Comparison of ENCODE assay signal across 8 mouse cellular contexts in the genomic region with DNA sequence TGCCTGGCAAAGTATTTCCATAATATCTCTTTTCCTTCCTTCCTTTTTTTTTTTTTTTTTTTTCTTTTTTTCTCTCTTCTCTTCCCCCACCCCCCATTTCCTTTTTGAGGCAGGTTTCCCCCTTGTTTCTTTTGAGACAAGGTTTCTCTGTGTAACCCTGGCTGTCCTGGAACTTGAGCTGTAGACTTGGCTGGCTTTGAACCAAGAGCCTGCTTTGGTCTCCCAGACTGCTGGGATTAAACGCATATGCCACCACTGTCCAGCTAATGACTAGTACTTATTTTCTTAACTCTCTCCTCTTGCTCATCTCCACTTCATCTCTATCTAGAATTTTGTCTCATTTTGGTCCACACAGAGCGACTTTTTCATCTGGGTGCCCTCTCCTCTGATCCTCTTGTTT. TPM values are rescaled to one million over a fixed set of nuclear protein-coding genes. Genes with fewer than 3 reads are reported as not detected.
A peak's percentile ranks its signal among the peaks of the same experiment; 100 is the strongest.
DNase-seq lines count a peak whose midpoint lies in the region; ATAC-seq and TF ChIP-seq lines count a peak whose summit lies in the region.

No protein-coding gene starts in this region.

- TF ChIP-seq EP300 in ES-Bruce4 (IDR thresholded peaks at IDR 0.05; ENCODE audit: insufficient read depth, low read depth, low read length) = no peak
- TF ChIP-seq EP300 in liver, postnatal 0 days (IDR thresholded peaks at IDR 0.05; ENCODE audit: low read depth) = no peak

- 55% methylated on average over 2 of the region's 2 CpGs for WGBS in heart, embryonic 14.5 days
- 66% methylated on average over 2 of the region's 2 CpGs for WGBS in forebrain, embryonic 16.5 days
- WGBS in liver, postnatal 0 days (ENCODE audit: insufficient replicate concordance) = 45% methylated on average over 2 of the region's 2 CpGs

- DNase-seq in heart, adult 9 months (ENCODE audit: low spot score in 2 of 2) = no peak
- DNase-seq in liver, postnatal 0 days = no peak
- no peak for DNase-seq in urinary bladder, postnatal 25 days (ENCODE audit: low spot score)
- DNase-seq in adrenal gland, adult 18-20 months (ENCODE audit: low spot score in 2 of 2) = no peak
- DNase-seq in right cerebral cortex, adult 2 months (ENCODE audit: low spot score in 2 of 2) = no peak

- H3K27ac ChIP-seq in heart, embryonic 14.5 days (replicated peaks in 1 of 2; ENCODE audit: control insufficient read depth in 1 of 2, insufficient read depth in 1 of 2, low read depth in 2 of 2, low read length in 2 of 2) = peak overlapping the region in 1 of 2 experiments; percentile 99; a peak in 1 of 4 replicates
- H3K27ac ChIP-seq in ES-Bruce4 (ENCODE audit: insufficient read depth, low read length) = peak overlapping the region; percentile 60; the same call in 1 of the 2 replicates
- H3K27ac ChIP-seq in forebrain, embryonic 16.5 days (ENCODE audit: low read length) = no peak overlapping the region
- peak overlapping the region; percentile 99; the same call in 1 of the 2 replicates for H3K27ac ChIP-seq in liver, postnatal 0 days (ENCODE audit: low read depth)

- H3K27me3 ChIP-seq in heart, embryonic 14.5 days (ENCODE audit: control insufficient read depth, insufficient read depth, low read length) = no peaks in the 10 kb centered on the region
- no peaks in the 10 kb centered on the region for H3K27me3 ChIP-seq in ES-Bruce4 (ENCODE audit: control insufficient read depth, insufficient read depth, low read length, poor library complexity, severe bottlenecking)
- H3K27me3 ChIP-seq in forebrain, embryonic 16.5 days (replicated peaks; ENCODE audit: control insufficient read depth, insufficient read depth, low read length) = no peaks in the 10 kb centered on the region
- no peaks in the 10 kb centered on the region for H3K27me3 ChIP-seq in liver, postnatal 0 days (ENCODE audit: insufficient read depth, low read length)

- H3K9ac ChIP-seq in heart, embryonic 14.5 days (ENCODE audit: low read length) = peak overlapping the region; percentile 99
- H3K9ac ChIP-seq in ES-Bruce4 (ENCODE audit: low read depth, poor library complexity, severe bottlenecking) = peak overlapping the region; percentile 84
- peak overlapping the region; percentile 99 for H3K9ac ChIP-seq in forebrain, embryonic 16.5 days (replicated peaks; ENCODE audit: low read depth, low read length)
- H3K9ac ChIP-seq in liver, postnatal 0 days (replicated peaks) = peak overlapping the region; percentile 98

- H3K4me1 ChIP-seq in heart, embryonic 14.5 days (ENCODE audit: control insufficient read depth in 2 of 2, insufficient read depth in 2 of 2, low read length in 2 of 2) = peaks cover 12 to 37% of the 10 kb centered on the region in 2 experiments
- peaks cover 2% of the 10 kb centered on the region for H3K4me1 ChIP-seq in ES-Bruce4 (ENCODE audit: control insufficient read depth, insufficient read depth, low read length)
- peaks cover 30% of the 10 kb centered on the region for H3K4me1 ChIP-seq in forebrain, embryonic 16.5 days (replicated peaks; ENCODE audit: control insufficient read depth, insufficient read depth, low read length)
- peaks cover 38% of the 10 kb centered on the region for H3K4me1 ChIP-seq in liver, postnatal 0 days (ENCODE audit: insufficient read depth)

- TF ChIP-seq CTCF in ES-Bruce4 (IDR thresholded peaks at IDR 0.05; ENCODE audit: low read depth, low read length) = no peak
- TF ChIP-seq CTCF in liver, postnatal 0 days (IDR thresholded peaks at IDR 0.05; ENCODE audit: low read depth) = no peak

- no peaks in the 10 kb centered on the region for H3K9me3 ChIP-seq in heart, embryonic 14.5 days (ENCODE audit: control insufficient read depth, low read length)
- no peaks in the 10 kb centered on the region for H3K9me3 ChIP-seq in ES-Bruce4 (replicated peaks; ENCODE audit: control insufficient read depth, insufficient read depth, low read length, poor library complexity, severe bottlenecking)
- no peaks in the 10 kb centered on the region for H3K9me3 ChIP-seq in forebrain, embryonic 16.5 days (ENCODE audit: control insufficient read depth, low read length)
- no peaks in the 10 kb centered on the region for H3K9me3 ChIP-seq in liver, postnatal 0 days (ENCODE audit: low read length)

- no peak for TF ChIP-seq POLR2A in ES-Bruce4 (IDR thresholded peaks at IDR 0.05; ENCODE audit: insufficient read depth, low read length)

- H3K36me3 ChIP-seq in heart, embryonic 14.5 days (ENCODE audit: control insufficient read depth, insufficient read depth, low read length) = peaks cover 64% of the 10 kb centered on the region
- peaks cover 30% of the 10 kb centered on the region for H3K36me3 ChIP-seq in ES-Bruce4 (ENCODE audit: control insufficient read depth, insufficient read depth, low read length, poor library complexity, severe bottlenecking)
- peaks cover 18% of the 10 kb centered on the region for H3K36me3 ChIP-seq in forebrain, embryonic 16.5 days (ENCODE audit: control insufficient read depth, insufficient read depth)
- peaks cover 48% of the 10 kb centered on the region for H3K36me3 ChIP-seq in liver, postnatal 0 days (replicated peaks; ENCODE audit: insufficient read depth, low read length)

- H3K4me2 ChIP-seq in heart, embryonic 14.5 days (ENCODE audit: low read length) = peak overlapping the region; percentile 79
- H3K4me2 ChIP-seq in forebrain, embryonic 16.5 days (ENCODE audit: low read length) = peak overlapping the region; percentile 80
- peak overlapping the region; percentile 77 for H3K4me2 ChIP-seq in liver, postnatal 0 days (ENCODE audit: low read depth, low read length)

- ATAC-seq in heart, embryonic 14.5 days (ENCODE audit: insufficient number of reproducible peaks, insufficient read depth, low FRiP score, low read depth) = no peak
- ATAC-seq in forebrain, embryonic 16.5 days = no peak
- no peak for ATAC-seq in liver, postnatal 0 days

- peak overlapping the region; percentile 74 to 99 for H3K4me3 ChIP-seq in heart, embryonic 14.5 days (ENCODE audit: control insufficient read depth in 1 of 2, insufficient read depth in 1 of 2, low read depth in 1 of 2, low read length in 2 of 2)
- H3K4me3 ChIP-seq in ES-Bruce4 (ENCODE audit: low read depth, low read length) = peak overlapping the region; percentile 68
- peak overlapping the region; percentile 99 for H3K4me3 ChIP-seq in forebrain, embryonic 16.5 days (replicated peaks; ENCODE audit: low read length)
- H3K4me3 ChIP-seq in liver, postnatal 0 days (ENCODE audit: low read depth, low read length) = peak overlapping the region; percentile 90

RNA-seq across cellular contexts. Expression of a gene that starts 1.4 kb away (rescaled TPM):
- polyA plus RNA-seq in heart, embryonic 14.5 days (2014; fragmentation: Nextera tagmentation; extraction: Ambion mirVana) = 19.8 and 26.5 TPM in 2 replicates
- polyA plus RNA-seq in ES-Bruce4 (2011; ENCODE audit: insufficient read depth, insufficient read length, low read depth, missing spikeins) = 106 and 108 TPM in 2 replicates
- polyA plus RNA-seq in forebrain, embryonic 16.5 days (2015; fragmentation: Nextera tagmentation; extraction: Ambion mirVana) = 175 and 186 TPM in 2 replicates
- polyA plus RNA-seq in liver, postnatal 0 days (2015; fragmentation: Nextera tagmentation; extraction: Ambion mirVana) = 43.0 and 45.7 TPM in 2 replicates
- total RNA-seq in adrenal gland, adult 18-20 months (2021) = 10 to 100 TPM; 81.1 to 89.8 TPM

RNA-seq across cellular contexts. Expression of a gene that starts 10.6 kb away (rescaled TPM):
- polyA plus RNA-seq in heart, embryonic 14.5 days (2014; fragmentation: Nextera tagmentation; extraction: Ambion mirVana) = 14.5 and 15.6 TPM in 2 replicates
- 26.4 and 30.1 TPM in 2 replicates for polyA plus RNA-seq in ES-Bruce4 (2011; ENCODE audit: insufficient read depth, insufficient read length, low read depth, missing spikeins)
- 33.6 and 35.5 TPM in 2 replicates for polyA plus RNA-seq in forebrain, embryonic 16.5 days (2015; fragmentation: Nextera tagmentation; extraction: Ambion mirVana)
- polyA plus RNA-seq in liver, postnatal 0 days (2015; fragmentation: Nextera tagmentation; extraction: Ambion mirVana) = 9.0 and 10.7 TPM in 2 replicates
- total RNA-seq in adrenal gland, adult 18-20 months (2021) = 10 to 100 TPM; 23.1 to 26.1 TPM

RNA-seq across cellular contexts. Expression of a gene that starts 13.7 kb away (rescaled TPM):
- 9.0 TPM in 2 replicates for polyA plus RNA-seq in heart, embryonic 14.5 days (2014; fragmentation: Nextera tagmentation; extraction: Ambion mirVana)
- 19.2 and 20.4 TPM in 2 replicates for polyA plus RNA-seq in ES-Bruce4 (2011; ENCODE audit: insufficient read depth, insufficient read length, low read depth, missing spikeins)
- 9.7 and 10.5 TPM in 2 replicates for polyA plus RNA-seq in forebrain, embryonic 16.5 days (2015; fragmentation: Nextera tagmentation; extraction: Ambion mirVana)
- polyA plus RNA-seq in liver, postnatal 0 days (2015; fragmentation: Nextera tagmentation; extraction: Ambion mirVana) = 8.0 and 9.5 TPM in 2 replicates
- total RNA-seq in adrenal gland, adult 18-20 months (2021) = 10 to 100 TPM; 41.5 to 59.5 TPM

RNA-seq across cellular contexts. Expression of a gene that starts 13.9 kb away (rescaled TPM):
- 0.94 and 1.6 TPM in 2 replicates for polyA plus RNA-seq in heart, embryonic 14.5 days (2014; fragmentation: Nextera tagmentation; extraction: Ambion mirVana)
- 1.6 and 2.2 TPM in 2 replicates for polyA plus RNA-seq in ES-Bruce4 (2011; ENCODE audit: insufficient read depth, insufficient read length, low read depth, missing spikeins)
- polyA plus RNA-seq in forebrain, embryonic 16.5 days (2015; fragmentation: Nextera tagmentation; extraction: Ambion mirVana) = 1.7 and 1.8 TPM in 2 replicates
- polyA plus RNA-seq in liver, postnatal 0 days (2015; fragmentation: Nextera tagmentation; extraction: Ambion mirVana) = 2.0 and 2.5 TPM in 2 replicates
- 10 to 100 TPM; 29.8 to 49.2 TPM for total RNA-seq in adrenal gland, adult 18-20 months (2021)

RNA-seq across cellular contexts. Expression of a gene that starts 22.9 kb away (rescaled TPM):
- 27.8 and 34.2 TPM in 2 replicates for polyA plus RNA-seq in heart, embryonic 14.5 days (2014; fragmentation: Nextera tagmentation; extraction: Ambion mirVana)
- polyA plus RNA-seq in ES-Bruce4 (2011; ENCODE audit: insufficient read depth, insufficient read length, low read depth, missing spikeins) = 26.6 and 26.8 TPM in 2 replicates
- polyA plus RNA-seq in forebrain, embryonic 16.5 days (2015; fragmentation: Nextera tagmentation; extraction: Ambion mirVana) = 67.3 and 75.9 TPM in 2 replicates
- polyA plus RNA-seq in liver, postnatal 0 days (2015; fragmentation: Nextera tagmentation; extraction: Ambion mirVana) = 20.2 and 22.3 TPM in 2 replicates
- total RNA-seq in adrenal gland, adult 18-20 months (2021) = 10 to 100 TPM; 60.5 to 65.7 TPM
